Mouse (Mus musculus) left cerebral cortex, adult 9 months (tissue): ENCODE results near the gene Nav3.
A peak's percentile ranks its signal among the peaks of the same experiment; 100 is the strongest.

Experiments
- DNase-seq, 2 experiments: peaks; one replicate each; pipeline ENCODE4 v3.0.0; 2022; ENCODE audit warnings: low spot score in 2 of 2

Nav3 gene

GRCm38 (mm10) chr10:110192026-110192805 lies 263.8 kb downstream of the Nav3 start:
- DNase-seq: peak in 1 of 2 experiments; percentile 60

DNA sequence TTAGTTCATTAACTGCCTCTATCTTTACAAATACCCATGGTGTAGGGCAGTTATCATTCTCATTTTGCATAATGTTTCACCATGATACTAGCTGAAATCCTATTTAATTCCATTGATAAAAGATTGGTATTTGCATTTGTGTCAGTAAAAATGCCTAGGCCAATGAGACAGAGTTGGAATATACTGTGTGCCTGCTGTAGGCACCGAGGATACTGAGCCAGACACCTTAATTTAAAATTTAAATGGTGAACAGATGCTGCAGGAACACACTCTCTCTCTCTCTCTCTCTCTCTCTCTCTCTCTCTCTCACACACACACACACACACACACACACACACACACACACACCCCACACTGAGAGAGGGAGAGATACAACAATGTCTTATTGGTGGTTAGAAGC lies 269.8 kb downstream of the Nav3 start:
- no peak for DNase-seq

DNA sequence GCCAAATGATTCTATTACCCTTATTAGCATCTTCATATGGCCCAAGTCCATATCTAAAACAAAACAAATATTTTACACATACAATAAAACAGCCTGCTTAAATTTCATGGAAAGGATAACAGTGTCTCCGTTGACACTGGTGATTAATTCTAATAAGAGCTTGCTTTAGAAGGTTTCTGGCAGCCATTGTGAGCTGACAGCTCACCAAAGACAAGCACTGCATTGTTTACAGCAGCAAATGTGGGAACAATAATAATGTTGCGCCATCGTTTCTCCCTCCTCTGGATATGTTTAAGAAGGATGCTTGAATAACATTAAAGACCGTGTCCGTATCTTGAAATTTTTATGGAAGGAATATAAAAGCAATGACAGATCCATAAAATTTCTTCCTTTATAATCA lies 280.1 kb downstream of the Nav3 start:
- DNase-seq: no peak

- DNase-seq: no peak
Measured at GRCm38 (mm10) chr10:110169416-110169815, 286.6 kb downstream of the Nav3 start.

GRCm38 (mm10) chr10:110168892-110169291 lies 287.1 kb downstream of the Nav3 start:
- no peak for DNase-seq

GRCm38 (mm10) chr10:110162596-110162995 lies 293.4 kb downstream of the Nav3 start:
- no peak for DNase-seq

GRCm38 (mm10) chr10:110160894-110161293 lies 295.1 kb downstream of the Nav3 start:
- DNase-seq: no peak

DNA sequence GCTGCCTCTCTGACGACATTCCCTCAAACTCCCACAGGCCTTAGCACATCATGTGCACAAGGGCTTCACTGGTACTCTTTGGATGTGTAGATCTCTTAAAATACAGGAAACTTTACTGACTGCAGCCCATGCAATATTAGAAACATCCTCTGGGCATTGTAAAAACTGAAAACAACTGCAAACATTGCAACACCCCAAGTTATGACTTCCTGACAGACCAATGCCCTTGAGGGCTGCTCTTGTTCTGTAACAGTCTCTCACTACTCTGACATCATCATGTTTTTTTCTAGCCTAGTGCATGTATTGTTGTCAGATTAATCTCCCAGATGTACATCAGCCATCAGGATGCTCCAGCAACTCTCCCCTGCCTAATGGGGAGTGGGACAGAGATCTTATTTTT lies 296.5 kb downstream of the Nav3 start:
- DNase-seq: no peak

GRCm38 (mm10) chr10:110158122-110158521 lies 297.9 kb downstream of the Nav3 start:
- DNase-seq: no peak

GRCm38 (mm10) chr10:110156412-110156811 lies 299.6 kb downstream of the Nav3 start:
- no peak for DNase-seq

- DNase-seq: no peak
Measured at GRCm38 (mm10) chr10:110155494-110155893, 300.5 kb downstream of the Nav3 start.

DNA sequence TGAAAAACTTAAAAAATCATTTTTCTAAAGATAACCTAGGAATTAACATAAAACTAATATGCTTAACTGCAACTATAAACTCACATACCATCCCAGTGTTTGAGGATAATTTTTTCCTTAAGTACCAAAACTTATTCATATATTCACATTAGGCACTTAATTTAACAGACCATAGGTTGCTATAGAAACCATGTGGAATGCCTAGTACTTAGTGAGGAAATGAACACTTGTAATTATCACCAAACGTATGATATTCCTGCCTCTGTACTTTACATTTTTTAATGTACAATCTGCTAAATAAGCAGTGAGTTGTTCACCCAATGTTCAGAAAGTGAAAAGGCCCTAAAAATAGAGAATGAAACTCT lies 301.1 kb downstream of the Nav3 start:
- no peak for DNase-seq

- DNase-seq: no peak
Measured at GRCm38 (mm10) chr10:110154001-110154872, 301.8 kb downstream of the Nav3 start.

GRCm38 (mm10) chr10:110120572-110120971 lies 335.4 kb downstream of the Nav3 start:
- DNase-seq: no peak

- DNase-seq: no peak
Measured at GRCm38 (mm10) chr10:110117341-110117740, 338.7 kb downstream of the Nav3 start.

- DNase-seq: no peak
Measured at GRCm38 (mm10) chr10:110112669-110113458, 343.1 kb downstream of the Nav3 start.

DNA sequence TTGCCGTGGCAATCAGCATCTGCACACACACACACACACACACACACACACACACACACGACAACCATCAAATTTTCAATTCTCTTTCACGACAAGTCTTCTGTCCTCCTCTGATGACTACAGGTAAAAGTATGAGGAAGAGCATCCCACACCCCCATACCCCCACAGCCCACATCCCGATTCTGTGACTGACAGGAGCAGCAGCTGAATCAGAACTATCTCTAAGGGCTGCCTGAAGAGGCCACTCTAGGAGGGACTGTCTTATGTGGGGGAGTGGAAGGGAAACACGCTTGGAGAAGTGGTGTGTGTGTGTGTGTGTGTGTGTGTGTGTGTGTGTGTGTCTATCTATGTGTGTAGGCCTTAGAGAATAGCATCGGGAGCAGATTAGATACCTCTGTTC lies 352.7 kb downstream of the Nav3 start:
- DNase-seq: no peak

- DNase-seq: no peak
Measured at GRCm38 (mm10) chr10:110102231-110102630, 353.8 kb downstream of the Nav3 start.

GRCm38 (mm10) chr10:110094433-110094832 lies 361.6 kb downstream of the Nav3 start:
- no peak for DNase-seq

DNA sequence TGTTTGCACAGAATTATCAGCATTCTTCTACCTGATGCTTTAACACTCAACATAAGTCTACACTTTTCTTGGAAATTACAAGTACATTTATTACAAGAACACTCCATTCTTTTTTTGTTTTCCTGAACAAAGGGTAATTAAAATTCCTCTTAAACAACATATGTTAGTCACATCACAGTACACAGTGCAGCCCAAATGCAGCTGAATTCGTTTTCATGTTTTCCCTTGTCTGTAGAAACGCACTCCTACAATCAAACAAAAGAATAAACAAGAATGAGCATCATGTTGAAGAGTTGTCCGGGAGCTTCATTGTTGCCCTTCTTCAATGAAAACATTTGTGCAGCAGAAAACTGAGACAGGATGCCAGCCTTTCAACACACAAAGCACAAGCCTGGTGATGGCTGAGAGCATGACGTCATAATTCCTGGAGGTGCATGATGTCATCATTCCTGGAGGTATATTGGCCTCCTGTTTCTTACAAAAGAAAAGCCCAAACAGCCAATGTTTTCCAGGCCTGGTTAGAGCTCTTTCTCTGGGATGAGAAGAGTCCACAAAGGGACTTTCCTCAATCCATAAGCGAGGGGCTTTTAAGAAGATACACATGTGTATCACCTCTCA lies 367.5 kb downstream of the Nav3 start:
- DNase-seq: no peak

DNA sequence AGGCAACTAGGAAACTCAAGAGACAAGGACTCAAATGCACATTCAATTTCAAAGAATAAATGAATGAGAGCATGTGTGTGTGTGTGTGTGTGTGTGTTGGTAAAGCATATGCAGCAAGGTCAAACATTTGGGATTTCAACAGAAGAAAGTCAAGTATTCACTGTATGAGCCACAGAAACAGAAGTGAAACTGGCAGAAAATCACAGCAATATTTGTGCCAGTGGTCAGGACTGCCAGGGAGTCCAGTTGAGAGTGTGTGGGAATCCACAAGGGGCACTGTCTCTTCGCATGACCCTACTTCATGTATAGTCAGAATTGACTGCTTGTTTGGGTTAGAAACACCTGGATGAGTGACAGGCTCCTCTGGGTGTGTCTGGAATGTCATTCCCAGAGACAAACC lies 370.1 kb downstream of the Nav3 start:
- DNase-seq: no peak

GRCm38 (mm10) chr10:110085156-110085555 lies 370.8 kb downstream of the Nav3 start:
- peak in 1 of 2 experiments; percentile 59 for DNase-seq
